Mouse (Mus musculus): Measurements from ENCODE around the gene Tbc1d2b. TPM values are rescaled to one million over a fixed set of nuclear protein-coding genes. Genes with fewer than 3 reads are reported as not detected.

Tbc1d2b gene
- polyA plus RNA-seq, 1 experiment, result 2.2 TPM

DNA sequence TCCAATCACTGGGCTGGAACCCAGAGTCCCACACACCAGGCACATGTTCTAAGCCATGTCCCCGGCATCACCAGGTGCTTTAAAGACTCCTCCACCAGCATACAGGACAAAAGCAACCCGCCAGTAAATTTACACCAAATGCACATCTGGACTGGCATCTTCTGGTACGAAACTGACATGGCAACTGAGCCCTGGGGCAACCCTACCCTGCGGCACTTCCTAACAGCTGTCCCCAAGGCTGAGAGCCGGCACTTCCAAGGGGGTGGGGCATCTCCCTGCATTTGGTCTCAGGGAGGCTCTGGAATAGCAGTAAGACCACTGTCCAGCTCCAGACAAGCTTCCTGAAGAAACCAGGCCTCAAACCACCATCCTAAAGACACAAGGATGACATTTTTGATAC, 67.4 kb downstream of the Tbc1d2b start:
- peaks cover 3% of the 10 kb centered on the region; the same call in 1 of the 2 replicates for H3K4me1 ChIP-seq (ENCODE audit: control insufficient read depth, insufficient read depth, low read length)
- TF ChIP-seq POLR2A (IDR thresholded peaks at IDR 0.05; ENCODE audit: control insufficient read depth, low read depth, low read length), result no peak
- TF ChIP-seq CTCF (IDR thresholded peaks at IDR 0.05; ENCODE audit: control insufficient read depth, insufficient read depth, insufficient replicate concordance, low read depth, low read length), result no peak
- no peak overlapping the region for H3K27ac ChIP-seq (ENCODE audit: control insufficient read depth, insufficient read depth, low read depth, low read length)
- H3K4me3 ChIP-seq (ENCODE audit: control insufficient read depth, low read depth, low read length), result no peak overlapping the region
- no peaks in the 10 kb centered on the region for H3K27me3 ChIP-seq (ENCODE audit: control insufficient read depth, insufficient read depth, low read length)
- H3K36me3 ChIP-seq (ENCODE audit: control insufficient read depth, insufficient read depth, low read length), result no peaks in the 10 kb centered on the region

GRCm38 (mm10) chr9:90201541-90201940, 69.1 kb downstream of the Tbc1d2b start:
- Histone ChIP-seq H3K36me3 (ENCODE audit: control insufficient read depth, insufficient read depth, low read length) (no peaks in the 10 kb centered on the region), H3K27ac (ENCODE audit: control insufficient read depth, insufficient read depth, low read depth, low read length) (no peak overlapping the region), H3K27me3 (ENCODE audit: control insufficient read depth, insufficient read depth, low read length) (no peaks in the 10 kb centered on the region), H3K4me3 (ENCODE audit: control insufficient read depth, low read depth, low read length) (no peak overlapping the region), H3K4me1 (ENCODE audit: control insufficient read depth, insufficient read depth, low read length) (peaks cover 3% of the 10 kb centered on the region; the same call in 1 of the 2 replicates)
- TF ChIP-seq CTCF (IDR thresholded peaks at IDR 0.05; ENCODE audit: control insufficient read depth, insufficient read depth, insufficient replicate concordance, low read depth, low read length), result no peak

DNA sequence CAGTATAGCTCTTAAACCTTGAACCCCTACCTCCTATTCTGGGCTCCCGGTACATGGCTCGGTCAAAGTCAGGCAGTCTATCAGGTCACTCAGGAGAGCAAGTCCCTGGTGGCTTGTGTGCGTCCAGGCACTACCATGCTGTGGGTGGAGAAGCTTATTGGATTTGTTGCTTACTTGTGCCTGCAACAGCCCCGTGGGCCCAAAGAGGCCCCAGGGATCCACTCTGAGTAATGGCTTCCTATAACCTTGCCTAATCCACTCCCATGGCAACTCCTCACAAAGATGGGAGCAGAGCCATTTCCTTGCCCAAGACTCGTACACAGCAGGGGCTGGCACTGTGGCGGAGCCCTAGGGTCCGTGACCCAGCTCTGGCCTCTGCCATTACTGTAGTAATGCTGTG, 69.5 kb downstream of the Tbc1d2b start:
- TF ChIP-seq POLR2A (IDR thresholded peaks at IDR 0.05; ENCODE audit: control insufficient read depth, low read depth, low read length), result no peak
- TF ChIP-seq CTCF (IDR thresholded peaks at IDR 0.05; ENCODE audit: control insufficient read depth, insufficient read depth, insufficient replicate concordance, low read depth, low read length), result no peak
- Histone ChIP-seq H3K27ac (ENCODE audit: control insufficient read depth, insufficient read depth, low read depth, low read length) (no peak overlapping the region), H3K27me3 (ENCODE audit: control insufficient read depth, insufficient read depth, low read length) (no peaks in the 10 kb centered on the region), H3K4me3 (ENCODE audit: control insufficient read depth, low read depth, low read length) (no peak overlapping the region), H3K4me1 (ENCODE audit: control insufficient read depth, insufficient read depth, low read length) (peaks cover 3% of the 10 kb centered on the region; the same call in 1 of the 2 replicates), H3K36me3 (ENCODE audit: control insufficient read depth, insufficient read depth, low read length) (no peaks in the 10 kb centered on the region)

- no peaks in the 10 kb centered on the region for H3K36me3 ChIP-seq (ENCODE audit: control insufficient read depth, insufficient read depth, low read length)
- H3K4me3 ChIP-seq (ENCODE audit: control insufficient read depth, low read depth, low read length), result no peak overlapping the region
- H3K27me3 ChIP-seq (ENCODE audit: control insufficient read depth, insufficient read depth, low read length), result no peaks in the 10 kb centered on the region
- TF ChIP-seq POLR2A (IDR thresholded peaks at IDR 0.05; ENCODE audit: control insufficient read depth, low read depth, low read length), result no peak
- no peak overlapping the region for H3K27ac ChIP-seq (ENCODE audit: control insufficient read depth, insufficient read depth, low read depth, low read length)
- H3K4me1 ChIP-seq (ENCODE audit: control insufficient read depth, insufficient read depth, low read length), result peaks cover 3% of the 10 kb centered on the region; the same call in 1 of the 2 replicates
Measured at GRCm38 (mm10) chr9:90200501-90200900, 70.1 kb downstream of the Tbc1d2b start.

- H3K4me1 ChIP-seq (ENCODE audit: control insufficient read depth, insufficient read depth, low read length), result peaks cover 3% of the 10 kb centered on the region; the same call in 1 of the 2 replicates
- no peaks in the 10 kb centered on the region for H3K36me3 ChIP-seq (ENCODE audit: control insufficient read depth, insufficient read depth, low read length)
- no peak overlapping the region for H3K27ac ChIP-seq (ENCODE audit: control insufficient read depth, insufficient read depth, low read depth, low read length)
- H3K27me3 ChIP-seq (ENCODE audit: control insufficient read depth, insufficient read depth, low read length), result no peaks in the 10 kb centered on the region
- TF ChIP-seq POLR2A (IDR thresholded peaks at IDR 0.05; ENCODE audit: control insufficient read depth, low read depth, low read length) (no peak), CTCF (IDR thresholded peaks at IDR 0.05; ENCODE audit: control insufficient read depth, insufficient read depth, insufficient replicate concordance, low read depth, low read length) (no peak)
- no peak overlapping the region for H3K4me3 ChIP-seq (ENCODE audit: control insufficient read depth, low read depth, low read length)
Measured at GRCm38 (mm10) chr9:90199611-90200010, 71.0 kb downstream of the Tbc1d2b start.

GRCm38 (mm10) chr9:90198531-90199449, 71.8 kb downstream of the Tbc1d2b start:
- TF ChIP-seq CTCF (IDR thresholded peaks at IDR 0.05; ENCODE audit: control insufficient read depth, insufficient read depth, insufficient replicate concordance, low read depth, low read length), result no peak
- TF ChIP-seq POLR2A (IDR thresholded peaks at IDR 0.05; ENCODE audit: control insufficient read depth, low read depth, low read length), result no peak
- Histone ChIP-seq H3K4me1 (ENCODE audit: control insufficient read depth, insufficient read depth, low read length) (peaks cover 3% of the 10 kb centered on the region; the same call in 1 of the 2 replicates), H3K27me3 (ENCODE audit: control insufficient read depth, insufficient read depth, low read length) (no peaks in the 10 kb centered on the region), H3K36me3 (ENCODE audit: control insufficient read depth, insufficient read depth, low read length) (no peaks in the 10 kb centered on the region), H3K27ac (ENCODE audit: control insufficient read depth, insufficient read depth, low read depth, low read length) (no peak overlapping the region), H3K4me3 (ENCODE audit: control insufficient read depth, low read depth, low read length) (no peak overlapping the region)

DNA sequence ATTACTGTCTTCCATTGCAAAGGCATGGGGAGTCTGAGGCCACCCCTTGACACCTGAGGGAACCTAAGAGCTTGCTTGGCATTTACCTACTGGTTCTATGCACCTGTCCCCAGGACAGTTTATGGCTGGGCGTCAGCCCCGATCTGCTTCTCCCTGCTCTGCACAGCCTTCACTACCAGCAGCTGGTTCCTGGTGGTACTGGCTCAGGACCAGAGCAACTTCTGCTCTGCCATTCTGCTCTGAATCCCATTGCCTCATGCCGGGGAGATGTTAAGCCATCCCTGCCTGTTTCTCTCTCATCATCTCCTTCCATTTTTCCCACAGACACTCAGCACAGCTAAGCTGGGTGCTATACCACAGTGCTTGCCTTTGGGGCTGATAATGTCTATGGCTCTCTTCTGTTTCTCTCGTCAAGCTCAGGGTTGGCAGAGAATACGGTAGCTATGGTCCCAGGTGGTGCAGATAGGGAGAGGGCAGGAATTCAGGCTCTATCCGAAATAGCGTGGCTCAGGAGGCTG, 72.7 kb downstream of the Tbc1d2b start:
- no peaks in the 10 kb centered on the region for H3K36me3 ChIP-seq (ENCODE audit: control insufficient read depth, insufficient read depth, low read length)
- H3K4me3 ChIP-seq (ENCODE audit: control insufficient read depth, low read depth, low read length), result no peak overlapping the region
- no peak overlapping the region for H3K27ac ChIP-seq (ENCODE audit: control insufficient read depth, insufficient read depth, low read depth, low read length)
- H3K4me1 ChIP-seq (ENCODE audit: control insufficient read depth, insufficient read depth, low read length), result peaks cover 3% of the 10 kb centered on the region; the same call in 1 of the 2 replicates
- H3K27me3 ChIP-seq (ENCODE audit: control insufficient read depth, insufficient read depth, low read length), result no peaks in the 10 kb centered on the region
- TF ChIP-seq POLR2A (IDR thresholded peaks at IDR 0.05; ENCODE audit: control insufficient read depth, low read depth, low read length), result no peak
- TF ChIP-seq CTCF (IDR thresholded peaks at IDR 0.05; ENCODE audit: control insufficient read depth, insufficient read depth, insufficient replicate concordance, low read depth, low read length), result no peak

All from testis, adult 2 months (tissue).